Mouse (Mus musculus) retina, postnatal 7 days (tissue): ENCODE data around the gene Cstf2.

Experiments
- DNase-seq: peaks from one replicate; pipeline ENCODE4 v3.0.0-alpha.2; 2012; ENCODE audit warnings: low read depth, low spot score

Gene Cstf2

GRCm38 (mm10) chrX:134058987-134059712, at the start of gene Cstf2:
Gene Cstf2 (plus strand): TSS chrX:134059187.
- peak; percentile 79 for DNase-seq

- peak; percentile 52 for DNase-seq
Observed at GRCm38 (mm10) chrX:134019005-134019404, 40.0 kb upstream of the Cstf2 start.

- no peak for DNase-seq
Observed at GRCm38 (mm10) chrX:134020664-134021063, 38.3 kb upstream of the Cstf2 start.

- no peak for DNase-seq
Observed at GRCm38 (mm10) chrX:134048994-134049393, 10.0 kb upstream of the Cstf2 start.

- DNase-seq: no peak
Observed at GRCm38 (mm10) chrX:134056897-134057296, 2.1 kb upstream of the Cstf2 start.

GRCm38 (mm10) chrX:134058040-134058875, 729 bp upstream of the Cstf2 start:
- no peak for DNase-seq

- DNase-seq: no peak
Observed at GRCm38 (mm10) chrX:134059764-134060163, 777 bp downstream of the Cstf2 start.

GRCm38 (mm10) chrX:134085453-134085852, 26.5 kb downstream of the Cstf2 start:
- DNase-seq: no peak

GRCm38 (mm10) chrX:134102641-134103040, 43.7 kb downstream of the Cstf2 start:
- DNase-seq: no peak

GRCm38 (mm10) chrX:134111767-134112166, 52.8 kb downstream of the Cstf2 start:
- DNase-seq: no peak

- DNase-seq: no peak
Observed at GRCm38 (mm10) chrX:134116417-134116816, 57.4 kb downstream of the Cstf2 start.

- DNase-seq: no peak
Observed at GRCm38 (mm10) chrX:134128549-134128948, 69.6 kb downstream of the Cstf2 start.

GRCm38 (mm10) chrX:134132295-134132694, 73.3 kb downstream of the Cstf2 start:
- DNase-seq: peak; percentile 6

- no peak for DNase-seq
Observed at GRCm38 (mm10) chrX:134133821-134134220, 74.8 kb downstream of the Cstf2 start.
